Mouse (Mus musculus) kidney, postnatal 36 days (tissue): Measurements from ENCODE around the gene Chkb.
A peak's percentile ranks its signal among the peaks of the same experiment; 100 is the strongest.

ENCODE experiments used
- DNase-seq, 2 experiments: peaks; one replicate each; pipeline ENCODE4 v3.0.0; 2021 to 2022; ENCODE audit warnings: mixed read lengths in 2 of 2

Chkb gene

GRCm38 (mm10) chr15:89429352-89430221 is at the start of gene Chkb, which contains the start of the genes C730034F03Rik and Gm44502:
Gene Chkb (minus strand): TSS chr15:89429908.
Gene C730034F03Rik (plus strand): TSS chr15:89429589.
Gene Gm44502 (minus strand): TSS chr15:89429696.
- DNase-seq: peak; percentile 95 to 96

- DNase-seq: no peak
Measured at GRCm38 (mm10) chr15:89478622-89479021, 48.9 kb upstream of the Chkb start.

- DNase-seq: no peak
Measured at GRCm38 (mm10) chr15:89477806-89478205, 48.1 kb upstream of the Chkb start.

- peak; percentile 70 to 80 for DNase-seq
Measured at GRCm38 (mm10) chr15:89477091-89477491, 47.4 kb upstream of the Chkb start, which contains the start of gene Arsa. Gene Arsa (minus strand): TSS chr15:89477425.

- DNase-seq: no peak
Measured at GRCm38 (mm10) chr15:89476475-89476815, 46.7 kb upstream of the Chkb start.

GRCm38 (mm10) chr15:89475611-89476474 is 46.1 kb upstream of the Chkb start:
- peak; percentile 97 for DNase-seq

GRCm38 (mm10) chr15:89475293-89475600 is 45.5 kb upstream of the Chkb start:
- no peak for DNase-seq

GRCm38 (mm10) chr15:89474596-89475292 is 45.0 kb upstream of the Chkb start:
- DNase-seq: peak in 1 of 2 experiments; percentile 26

- DNase-seq: no peak
Measured at GRCm38 (mm10) chr15:89473921-89474320, 44.2 kb upstream of the Chkb start.

- DNase-seq: no peak
Measured at GRCm38 (mm10) chr15:89473370-89473769, 43.7 kb upstream of the Chkb start.

- DNase-seq: no peak
Measured at GRCm38 (mm10) chr15:89471476-89471875, 41.8 kb upstream of the Chkb start.

GRCm38 (mm10) chr15:89468577-89468976 is 38.9 kb upstream of the Chkb start:
- peak in 1 of 2 experiments; percentile 13 for DNase-seq

- DNase-seq: no peak
Measured at GRCm38 (mm10) chr15:89465052-89465451, 35.3 kb upstream of the Chkb start.

- peak; percentile 41 to 61 for DNase-seq
Measured at GRCm38 (mm10) chr15:89463334-89464235, 33.9 kb upstream of the Chkb start.

GRCm38 (mm10) chr15:89462176-89462575 is 32.5 kb upstream of the Chkb start:
- DNase-seq: no peak

GRCm38 (mm10) chr15:89461321-89461720 is 31.6 kb upstream of the Chkb start:
- DNase-seq: no peak

- DNase-seq: no peak
Measured at GRCm38 (mm10) chr15:89460298-89460697, 30.6 kb upstream of the Chkb start.

GRCm38 (mm10) chr15:89459821-89460220 is 30.1 kb upstream of the Chkb start:
- no peak for DNase-seq

- no peak for DNase-seq
Measured at GRCm38 (mm10) chr15:89458942-89459341, 29.2 kb upstream of the Chkb start.

GRCm38 (mm10) chr15:89455642-89456041 is 25.9 kb upstream of the Chkb start:
- DNase-seq: no peak

- no peak for DNase-seq
Measured at GRCm38 (mm10) chr15:89454857-89455256, 25.1 kb upstream of the Chkb start.
